Mouse (Mus musculus): ENCODE results near the gene Prss53. TPM values are rescaled to one million over a fixed set of nuclear protein-coding genes. Genes with fewer than 3 reads are reported as not detected.

Prss53 gene
- polyA plus RNA-seq, 1 experiment, result 0.44 TPM

DNA sequence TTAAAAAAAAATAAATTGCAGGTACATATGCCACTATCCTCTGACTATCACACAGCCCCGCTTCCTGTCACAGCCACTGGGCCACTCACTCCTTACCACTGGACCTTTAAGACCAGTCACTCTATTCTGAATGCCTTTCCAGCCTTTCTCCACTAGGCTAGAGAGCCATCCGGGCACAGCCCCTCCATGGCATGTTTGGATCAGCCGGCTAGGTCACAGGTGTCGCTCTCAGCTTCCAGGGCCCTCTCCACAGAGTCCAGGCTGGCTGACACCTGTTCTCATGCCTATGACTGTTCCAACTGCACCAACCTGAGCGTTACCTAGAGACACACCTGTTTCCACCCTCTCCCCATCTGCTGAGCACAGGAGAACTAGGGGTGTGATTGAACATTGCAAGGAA, 37.8 kb upstream of the Prss53 start:
- peaks cover 45% of the 10 kb centered on the region for H3K4me1 ChIP-seq
- H3K9me3 ChIP-seq, result no peaks in the 10 kb centered on the region
- peaks cover 8% of the 10 kb centered on the region for H3K27me3 ChIP-seq (replicated peaks)
- no peak overlapping the region for H3K4me3 ChIP-seq (replicated peaks)
- TF ChIP-seq FLI1 (IDR thresholded peaks at IDR 0.05; ENCODE audit: low read length), result no peak
- peaks cover 43% of the 10 kb centered on the region for H3K36me3 ChIP-seq (replicated peaks; ENCODE audit: low read length)

DNA sequence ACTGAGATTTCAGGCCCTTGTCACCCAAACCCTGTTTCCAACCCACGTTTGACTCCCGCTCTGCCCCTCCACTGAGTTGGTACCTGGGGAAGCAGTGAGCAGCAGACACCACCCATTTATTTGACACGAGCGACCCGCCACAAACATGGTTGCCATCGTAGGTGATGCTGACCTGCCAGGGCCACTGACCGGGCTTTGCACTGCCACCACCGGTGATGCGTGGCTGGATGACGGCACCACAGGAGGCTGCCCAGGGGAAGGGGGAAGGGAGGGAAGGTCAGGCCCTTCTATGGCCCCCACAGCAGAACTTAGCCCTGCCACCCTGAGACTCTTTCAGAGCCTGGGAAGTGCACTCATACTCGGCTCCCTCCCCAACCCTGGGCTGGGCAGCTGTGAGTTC, 37.0 kb upstream of the Prss53 start:
- Histone ChIP-seq H3K4me1 (peaks cover 42% of the 10 kb centered on the region), H3K36me3 (replicated peaks; ENCODE audit: low read length) (peaks cover 52% of the 10 kb centered on the region), H3K4me3 (replicated peaks) (no peak overlapping the region), H3K9me3 (no peaks in the 10 kb centered on the region), H3K27me3 (replicated peaks) (peaks cover 8% of the 10 kb centered on the region)
- TF ChIP-seq FLI1 (IDR thresholded peaks at IDR 0.05; ENCODE audit: low read length) (no peak), GATA1 (IDR thresholded peaks at IDR 0.05; ENCODE audit: borderline replicate concordance, low read length) (no peak)

DNA sequence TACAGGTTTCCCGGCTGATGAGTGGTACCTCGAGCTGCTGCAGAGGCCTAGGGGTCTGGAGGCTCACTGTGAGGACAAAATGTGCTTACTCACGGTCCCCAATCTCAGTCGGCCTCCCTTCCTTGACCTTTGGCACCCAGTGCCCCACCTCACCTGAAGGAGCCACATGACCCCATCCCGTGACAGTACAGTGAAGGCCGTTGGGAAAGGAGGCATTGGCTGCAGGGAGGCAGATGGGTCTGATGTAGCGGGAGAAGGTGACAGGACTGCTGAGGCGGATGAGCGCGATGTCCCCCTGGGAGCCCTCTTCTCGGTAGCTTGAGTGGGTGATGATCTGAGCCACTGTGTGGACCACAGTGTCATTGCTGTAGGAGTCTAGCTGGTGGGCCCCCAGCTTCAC, 36.1 kb upstream of the Prss53 start:
- H3K9me3 ChIP-seq, result no peaks in the 10 kb centered on the region
- H3K36me3 ChIP-seq (replicated peaks; ENCODE audit: low read length), result peaks cover 61% of the 10 kb centered on the region
- H3K4me1 ChIP-seq, result peaks cover 45% of the 10 kb centered on the region
- no peak overlapping the region for H3K4me3 ChIP-seq (replicated peaks)
- TF ChIP-seq FLI1 (IDR thresholded peaks at IDR 0.05; ENCODE audit: low read length) (no peak), GATA1 (IDR thresholded peaks at IDR 0.05; ENCODE audit: borderline replicate concordance, low read length) (no peak)
- H3K27me3 ChIP-seq (replicated peaks), result peaks cover 8% of the 10 kb centered on the region

DNA sequence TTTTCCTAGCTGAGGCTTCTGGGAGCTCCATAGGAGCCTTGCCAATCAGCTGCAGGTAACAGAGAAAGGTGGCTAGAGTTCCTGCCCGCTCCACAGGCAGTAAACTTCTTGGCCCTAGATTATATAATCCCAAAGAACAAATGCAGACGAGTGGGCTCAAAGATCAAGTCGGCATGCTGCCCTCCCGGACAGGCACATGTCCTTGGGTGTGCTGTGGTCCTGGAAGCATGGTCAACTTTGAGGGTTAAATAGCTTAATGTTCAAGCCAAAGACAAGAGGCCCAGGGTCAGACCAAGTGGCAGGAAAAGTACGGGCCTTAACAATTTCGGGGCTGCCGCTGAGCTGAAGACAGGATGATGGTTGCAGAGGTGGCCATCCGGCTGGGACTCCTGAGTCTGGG, 35.3 kb upstream of the Prss53 start:
- peaks cover 45% of the 10 kb centered on the region for H3K4me1 ChIP-seq
- H3K36me3 ChIP-seq (replicated peaks; ENCODE audit: low read length), result peaks cover 64% of the 10 kb centered on the region
- H3K4me3 ChIP-seq (replicated peaks), result no peak overlapping the region
- peaks cover 8% of the 10 kb centered on the region for H3K27me3 ChIP-seq (replicated peaks)
- H3K9me3 ChIP-seq, result no peaks in the 10 kb centered on the region
- TF ChIP-seq FLI1 (IDR thresholded peaks at IDR 0.05; ENCODE audit: low read length), result no peak
- no peak for TF ChIP-seq GATA1 (IDR thresholded peaks at IDR 0.05; ENCODE audit: borderline replicate concordance, low read length)

DNA sequence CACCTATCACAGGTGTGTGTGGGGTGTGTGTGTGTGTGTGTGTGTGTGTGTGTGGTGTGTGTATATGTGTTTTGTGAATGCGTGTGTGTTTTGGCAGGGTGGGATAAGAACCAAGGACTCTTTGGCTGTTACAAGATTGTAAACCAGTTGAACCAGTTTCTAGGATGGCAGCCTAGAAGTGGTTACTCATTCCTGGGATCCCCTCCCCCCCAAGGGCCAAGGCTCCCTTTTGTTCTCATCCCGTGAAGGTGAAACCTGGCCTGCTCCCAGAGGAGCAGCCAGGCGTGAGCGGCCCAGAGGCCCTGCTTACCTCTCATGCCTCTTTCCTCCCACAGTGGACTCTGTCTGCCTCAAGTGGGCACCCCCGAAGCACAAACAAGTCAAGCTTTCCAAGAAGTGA, 34.5 kb upstream of the Prss53 start:
- H3K36me3 ChIP-seq (replicated peaks; ENCODE audit: low read length), result peaks cover 72% of the 10 kb centered on the region
- peaks cover 45% of the 10 kb centered on the region for H3K4me1 ChIP-seq
- peaks cover 8% of the 10 kb centered on the region for H3K27me3 ChIP-seq (replicated peaks)
- no peaks in the 10 kb centered on the region for H3K9me3 ChIP-seq
- no peak overlapping the region for H3K4me3 ChIP-seq (replicated peaks)
- no peak for TF ChIP-seq FLI1 (IDR thresholded peaks at IDR 0.05; ENCODE audit: low read length)
- TF ChIP-seq GATA1 (IDR thresholded peaks at IDR 0.05; ENCODE audit: borderline replicate concordance, low read length), result no peak

DNA sequence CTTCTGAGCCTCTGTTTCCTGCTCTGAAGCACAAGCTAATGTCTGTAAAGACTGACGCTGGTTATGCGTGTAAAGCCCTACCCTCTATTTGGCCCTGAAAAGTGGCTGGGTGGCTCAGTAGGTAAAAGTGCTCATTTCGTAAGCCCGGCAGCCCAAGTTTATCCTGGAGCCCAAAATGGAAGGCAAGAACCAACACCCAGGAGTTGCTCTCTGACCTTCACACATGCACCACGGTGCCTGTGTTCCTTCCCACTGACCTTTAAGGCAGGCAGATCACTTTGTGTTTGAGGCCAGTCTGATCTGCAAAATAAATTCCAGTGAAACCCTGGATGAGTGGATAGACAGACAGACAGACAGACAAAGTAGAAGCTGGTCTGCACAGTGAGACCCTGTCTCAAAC, 32.9 kb upstream of the Prss53 start:
- Histone ChIP-seq H3K4me3 (replicated peaks) (no peak overlapping the region), H3K4me1 (peaks cover 33% of the 10 kb centered on the region), H3K36me3 (replicated peaks; ENCODE audit: low read length) (peaks cover 82% of the 10 kb centered on the region), H3K27me3 (replicated peaks) (no peaks in the 10 kb centered on the region), H3K9me3 (no peaks in the 10 kb centered on the region)
- TF ChIP-seq GATA1 (IDR thresholded peaks at IDR 0.05; ENCODE audit: borderline replicate concordance, low read length) (no peak), FLI1 (IDR thresholded peaks at IDR 0.05; ENCODE audit: low read length) (no peak)

DNA sequence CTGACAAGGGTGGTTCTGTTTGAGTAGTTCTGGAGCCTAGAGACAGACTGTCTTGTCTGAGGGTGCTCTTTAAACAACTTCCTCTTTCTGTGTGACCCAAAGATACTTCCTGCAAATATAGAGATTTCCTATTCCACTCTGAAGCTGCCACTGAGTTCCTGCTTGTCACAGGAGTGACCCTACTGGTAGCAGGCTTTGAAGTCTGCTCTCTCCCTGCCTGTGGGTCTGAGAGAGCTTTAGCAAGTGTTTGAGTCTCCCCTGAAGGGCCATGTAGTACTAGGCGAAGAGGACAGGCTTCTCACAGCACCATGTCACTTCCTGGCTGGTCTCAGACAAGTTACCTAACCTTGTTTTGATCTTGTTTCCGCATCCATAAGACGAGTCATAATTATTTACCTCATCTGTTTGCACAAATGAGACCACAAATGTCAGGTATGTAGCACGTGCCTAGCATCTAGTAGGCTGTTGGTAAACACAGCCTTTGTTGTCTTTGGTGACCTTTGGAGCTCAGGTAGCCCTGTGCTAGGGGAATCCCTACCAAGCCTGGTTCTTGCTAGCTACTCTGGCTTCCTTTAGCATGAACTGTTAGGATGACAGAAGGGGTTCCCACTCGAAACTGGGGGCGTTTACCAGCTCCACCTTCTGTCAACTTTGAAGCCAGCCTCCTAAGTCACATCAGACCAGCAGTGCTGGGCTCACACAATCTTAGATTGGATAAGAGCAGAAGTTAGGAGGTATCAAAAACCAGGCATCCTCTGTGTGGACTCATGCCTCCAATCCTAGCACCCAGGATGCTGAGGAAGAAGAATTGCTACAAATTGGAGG, 31.9 kb upstream of the Prss53 start:
- Histone ChIP-seq H3K4me3 (replicated peaks) (no peak overlapping the region), H3K9me3 (no peaks in the 10 kb centered on the region), H3K4me1 (peaks cover 26% of the 10 kb centered on the region), H3K36me3 (replicated peaks; ENCODE audit: low read length) (peaks cover 89% of the 10 kb centered on the region), H3K27me3 (replicated peaks) (no peaks in the 10 kb centered on the region)
- no peak for TF ChIP-seq FLI1 (IDR thresholded peaks at IDR 0.05; ENCODE audit: low read length)
- no peak for TF ChIP-seq GATA1 (IDR thresholded peaks at IDR 0.05; ENCODE audit: borderline replicate concordance, low read length)

DNA sequence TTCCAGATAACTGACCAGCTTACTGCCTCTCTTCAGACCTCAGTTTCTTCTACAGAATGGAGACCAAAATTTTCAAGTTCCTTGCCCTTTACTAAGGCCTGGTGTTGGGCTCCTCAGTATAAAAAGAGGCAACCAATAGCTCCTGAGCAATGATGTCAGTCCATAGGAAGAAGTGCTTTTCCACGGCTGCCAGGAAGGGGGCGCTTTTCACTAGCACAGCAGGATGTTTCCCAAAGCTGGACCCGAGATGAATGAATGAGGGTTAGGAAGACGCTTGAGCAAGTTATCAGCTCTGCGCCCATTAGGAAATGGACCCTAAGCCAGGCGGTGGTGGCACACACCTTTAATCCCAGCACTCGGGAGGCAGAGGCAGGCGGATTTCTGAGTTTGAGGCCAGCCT, 30.7 kb upstream of the Prss53 start:
- no peaks in the 10 kb centered on the region for H3K9me3 ChIP-seq
- H3K36me3 ChIP-seq (replicated peaks; ENCODE audit: low read length), result peaks cover 88% of the 10 kb centered on the region
- TF ChIP-seq FLI1 (IDR thresholded peaks at IDR 0.05; ENCODE audit: low read length) (no peak), GATA1 (IDR thresholded peaks at IDR 0.05; ENCODE audit: borderline replicate concordance, low read length) (no peak)
- no peaks in the 10 kb centered on the region for H3K27me3 ChIP-seq (replicated peaks)
- no peak overlapping the region for H3K4me3 ChIP-seq (replicated peaks)
- peaks cover 21% of the 10 kb centered on the region for H3K4me1 ChIP-seq

DNA sequence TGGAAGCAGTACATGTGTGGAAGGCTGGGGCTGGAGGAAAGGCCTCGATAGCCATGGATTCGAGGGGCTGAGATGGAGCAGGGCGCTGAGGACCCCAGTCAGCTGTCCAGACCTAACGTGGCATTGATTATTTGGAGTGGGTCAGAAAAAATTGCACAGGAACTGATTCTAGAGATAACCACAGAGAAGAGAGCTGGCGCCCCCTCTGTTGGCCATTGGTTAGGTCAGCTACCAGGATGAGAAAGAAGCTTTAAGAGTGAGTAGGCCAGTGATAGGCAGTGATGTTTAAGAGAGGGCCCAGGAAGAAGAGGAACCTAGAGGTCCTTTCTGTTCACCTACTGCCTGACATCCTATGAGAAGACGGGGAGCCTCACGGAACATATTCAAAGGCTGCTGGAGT, 28.5 kb upstream of the Prss53 start:
- H3K9me3 ChIP-seq, result no peaks in the 10 kb centered on the region
- peaks cover 86% of the 10 kb centered on the region for H3K36me3 ChIP-seq (replicated peaks; ENCODE audit: low read length)
- H3K27me3 ChIP-seq (replicated peaks), result no peaks in the 10 kb centered on the region
- TF ChIP-seq FLI1 (IDR thresholded peaks at IDR 0.05; ENCODE audit: low read length) (no peak), GATA1 (IDR thresholded peaks at IDR 0.05; ENCODE audit: borderline replicate concordance, low read length) (no peak)
- no peak overlapping the region for H3K4me3 ChIP-seq (replicated peaks)
- peaks cover 29% of the 10 kb centered on the region for H3K4me1 ChIP-seq

DNA sequence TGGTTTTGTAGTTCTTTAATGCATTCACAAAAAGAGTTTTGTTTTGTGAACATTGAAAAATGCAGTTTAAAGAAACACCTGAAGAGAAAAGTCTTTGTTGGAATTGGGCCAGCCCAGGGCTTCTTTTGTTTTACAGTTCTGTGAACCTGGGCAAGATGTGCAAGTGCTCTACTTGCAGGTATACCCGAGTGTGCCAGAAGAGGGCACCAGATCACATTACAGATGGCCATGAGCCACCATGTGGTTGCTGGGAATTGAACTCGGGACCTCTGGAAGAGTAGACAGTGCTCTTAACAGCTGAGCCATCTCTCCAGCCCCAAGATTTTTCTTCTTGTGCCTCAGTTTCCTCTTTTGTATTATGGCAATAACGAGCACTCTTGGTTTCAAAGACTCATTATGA, 27.4 kb upstream of the Prss53 start:
- peaks cover 75% of the 10 kb centered on the region for H3K36me3 ChIP-seq (replicated peaks; ENCODE audit: low read length)
- no peak for TF ChIP-seq GATA1 (IDR thresholded peaks at IDR 0.05; ENCODE audit: borderline replicate concordance, low read length)
- no peak for TF ChIP-seq FLI1 (IDR thresholded peaks at IDR 0.05; ENCODE audit: low read length)

More for the DNA sequence above, 27.4 kb upstream of the Prss53 start:
- Histone ChIP-seq H3K4me1 (peaks cover 33% of the 10 kb centered on the region), H3K27me3 (replicated peaks) (no peaks in the 10 kb centered on the region), H3K9me3 (no peaks in the 10 kb centered on the region), H3K4me3 (replicated peaks) (no peak overlapping the region)

Measured in megakaryocyte, embryonic 14.5 days (primary cell).